Mouse (Mus musculus): Measurements from ENCODE around the gene Nr3c2. TPM values are rescaled to one million over a fixed set of nuclear protein-coding genes. Genes with fewer than 3 reads are reported as not detected.

The Nr3c2 gene
- polyA plus RNA-seq, 1 experiment from 2014 or later, result 1.3 TPM

- DNase-seq (ENCODE audit: low spot score), result no peak
- no peaks in the 10 kb centered on the region for H3K4me1 ChIP-seq (replicated peaks; ENCODE audit: control insufficient read depth, insufficient read depth, low read length)
- H3K4me3 ChIP-seq (ENCODE audit: low read depth, low read length), result no peak overlapping the region
- no peak for ATAC-seq (ENCODE audit: low FRiP score)
- H3K36me3 ChIP-seq (ENCODE audit: control insufficient read depth, insufficient read depth, low read length), result no peaks in the 10 kb centered on the region
- no peaks in the 10 kb centered on the region for H3K9me3 ChIP-seq (ENCODE audit: control insufficient read depth, low read length)
- 88% methylated on average over 5 of the region's 5 CpGs for WGBS
- H3K27ac ChIP-seq (ENCODE audit: low read depth, low read length), result no peak overlapping the region
- no peak overlapping the region for H3K4me2 ChIP-seq (replicated peaks; ENCODE audit: low read depth, low read length)
- H3K27me3 ChIP-seq (ENCODE audit: control insufficient read depth, insufficient read depth, low read length), result no peaks in the 10 kb centered on the region
- H3K9ac ChIP-seq (ENCODE audit: low read depth, low read length), result no peak overlapping the region
Measured at GRCm38 (mm10) chr8:77227742-77228141, 328.5 kb downstream of the Nr3c2 start.

GRCm38 (mm10) chr8:77228688-77229087 is 329.4 kb downstream of the Nr3c2 start:
- Histone ChIP-seq H3K4me3 (ENCODE audit: low read depth, low read length) (no peak overlapping the region), H3K9ac (ENCODE audit: low read depth, low read length) (no peak overlapping the region), H3K36me3 (ENCODE audit: control insufficient read depth, insufficient read depth, low read length) (no peaks in the 10 kb centered on the region), H3K4me1 (replicated peaks; ENCODE audit: control insufficient read depth, insufficient read depth, low read length) (no peaks in the 10 kb centered on the region), H3K27me3 (ENCODE audit: control insufficient read depth, insufficient read depth, low read length) (no peaks in the 10 kb centered on the region), H3K27ac (ENCODE audit: low read depth, low read length) (no peak overlapping the region), H3K4me2 (replicated peaks; ENCODE audit: low read depth, low read length) (no peak overlapping the region), H3K9me3 (ENCODE audit: control insufficient read depth, low read length) (no peaks in the 10 kb centered on the region)
- ATAC-seq (ENCODE audit: low FRiP score) (no peak), DNase-seq (ENCODE audit: low spot score) (no peak)
- WGBS, result 84% methylated on average over 7 of the region's 7 CpGs

- H3K4me1 ChIP-seq (replicated peaks; ENCODE audit: control insufficient read depth, insufficient read depth, low read length), result no peaks in the 10 kb centered on the region
- no peak for DNase-seq (ENCODE audit: low spot score)
- no peak overlapping the region for H3K9ac ChIP-seq (ENCODE audit: low read depth, low read length)
- no peaks in the 10 kb centered on the region for H3K27me3 ChIP-seq (ENCODE audit: control insufficient read depth, insufficient read depth, low read length)
- no peaks in the 10 kb centered on the region for H3K9me3 ChIP-seq (ENCODE audit: control insufficient read depth, low read length)
- no peak overlapping the region for H3K27ac ChIP-seq (ENCODE audit: low read depth, low read length)
- H3K4me2 ChIP-seq (replicated peaks; ENCODE audit: low read depth, low read length), result no peak overlapping the region
- H3K4me3 ChIP-seq (ENCODE audit: low read depth, low read length), result no peak overlapping the region
- 96% methylated on average over 1 of the region's 1 CpGs for WGBS
- no peak for ATAC-seq (ENCODE audit: low FRiP score)
- no peaks in the 10 kb centered on the region for H3K36me3 ChIP-seq (ENCODE audit: control insufficient read depth, insufficient read depth, low read length)
Measured at GRCm38 (mm10) chr8:77231211-77231610, 332.0 kb downstream of the Nr3c2 start.

- H3K9ac ChIP-seq (ENCODE audit: low read depth, low read length), result no peak overlapping the region
- no peak overlapping the region for H3K27ac ChIP-seq (ENCODE audit: low read depth, low read length)
- no peaks in the 10 kb centered on the region for H3K4me1 ChIP-seq (replicated peaks; ENCODE audit: control insufficient read depth, insufficient read depth, low read length)
- 89% methylated on average over 6 of the region's 6 CpGs for WGBS
- no peaks in the 10 kb centered on the region for H3K27me3 ChIP-seq (ENCODE audit: control insufficient read depth, insufficient read depth, low read length)
- ATAC-seq (ENCODE audit: low FRiP score) (no peak), DNase-seq (ENCODE audit: low spot score) (no peak)
- H3K4me3 ChIP-seq (ENCODE audit: low read depth, low read length), result no peak overlapping the region
- H3K4me2 ChIP-seq (replicated peaks; ENCODE audit: low read depth, low read length), result no peak overlapping the region
- no peaks in the 10 kb centered on the region for H3K9me3 ChIP-seq (ENCODE audit: control insufficient read depth, low read length)
- no peaks in the 10 kb centered on the region for H3K36me3 ChIP-seq (ENCODE audit: control insufficient read depth, insufficient read depth, low read length)
Measured at GRCm38 (mm10) chr8:77231834-77232233, 332.6 kb downstream of the Nr3c2 start.

- H3K27me3 ChIP-seq (ENCODE audit: control insufficient read depth, insufficient read depth, low read length), result no peaks in the 10 kb centered on the region
- H3K36me3 ChIP-seq (ENCODE audit: control insufficient read depth, insufficient read depth, low read length), result no peaks in the 10 kb centered on the region
- no peaks in the 10 kb centered on the region for H3K9me3 ChIP-seq (ENCODE audit: control insufficient read depth, low read length)
- no peak for ATAC-seq (ENCODE audit: low FRiP score)
- H3K9ac ChIP-seq (ENCODE audit: low read depth, low read length), result no peak overlapping the region
- no peaks in the 10 kb centered on the region for H3K4me1 ChIP-seq (replicated peaks; ENCODE audit: control insufficient read depth, insufficient read depth, low read length)
- H3K4me3 ChIP-seq (ENCODE audit: low read depth, low read length), result no peak overlapping the region
- no peak for DNase-seq (ENCODE audit: low spot score)
- H3K27ac ChIP-seq (ENCODE audit: low read depth, low read length), result no peak overlapping the region
- H3K4me2 ChIP-seq (replicated peaks; ENCODE audit: low read depth, low read length), result no peak overlapping the region
- WGBS, result 95% methylated on average over 3 of the region's 3 CpGs
Measured at GRCm38 (mm10) chr8:77232411-77232810, 333.2 kb downstream of the Nr3c2 start.

GRCm38 (mm10) chr8:77236701-77237100 is 337.5 kb downstream of the Nr3c2 start:
- H3K4me2 ChIP-seq (replicated peaks; ENCODE audit: low read depth, low read length), result no peak overlapping the region
- DNase-seq (ENCODE audit: low spot score) (no peak), ATAC-seq (ENCODE audit: low FRiP score) (no peak)
- H3K27me3 ChIP-seq (ENCODE audit: control insufficient read depth, insufficient read depth, low read length), result no peaks in the 10 kb centered on the region
- H3K36me3 ChIP-seq (ENCODE audit: control insufficient read depth, insufficient read depth, low read length), result no peaks in the 10 kb centered on the region
- no peaks in the 10 kb centered on the region for H3K4me1 ChIP-seq (replicated peaks; ENCODE audit: control insufficient read depth, insufficient read depth, low read length)
- H3K9me3 ChIP-seq (ENCODE audit: control insufficient read depth, low read length), result no peaks in the 10 kb centered on the region
- H3K27ac ChIP-seq (ENCODE audit: low read depth, low read length), result no peak overlapping the region
- WGBS, result 73% methylated on average over 1 of the region's 1 CpGs
- no peak overlapping the region for H3K4me3 ChIP-seq (ENCODE audit: low read depth, low read length)
- H3K9ac ChIP-seq (ENCODE audit: low read depth, low read length), result no peak overlapping the region

- ATAC-seq (ENCODE audit: low FRiP score) (no peak), DNase-seq (ENCODE audit: low spot score) (no peak)
- Histone ChIP-seq H3K4me1 (replicated peaks; ENCODE audit: control insufficient read depth, insufficient read depth, low read length) (no peaks in the 10 kb centered on the region), H3K4me3 (ENCODE audit: low read depth, low read length) (no peak overlapping the region), H3K36me3 (ENCODE audit: control insufficient read depth, insufficient read depth, low read length) (no peaks in the 10 kb centered on the region), H3K27me3 (ENCODE audit: control insufficient read depth, insufficient read depth, low read length) (no peaks in the 10 kb centered on the region), H3K9me3 (ENCODE audit: control insufficient read depth, low read length) (no peaks in the 10 kb centered on the region), H3K9ac (ENCODE audit: low read depth, low read length) (no peak overlapping the region), H3K4me2 (replicated peaks; ENCODE audit: low read depth, low read length) (no peak overlapping the region), H3K27ac (ENCODE audit: low read depth, low read length) (no peak overlapping the region)
Measured at GRCm38 (mm10) chr8:77239462-77239861, 340.2 kb downstream of the Nr3c2 start.

- Histone ChIP-seq H3K27ac (ENCODE audit: low read depth, low read length) (no peak overlapping the region), H3K4me2 (replicated peaks; ENCODE audit: low read depth, low read length) (no peak overlapping the region), H3K36me3 (ENCODE audit: control insufficient read depth, insufficient read depth, low read length) (no peaks in the 10 kb centered on the region), H3K9me3 (ENCODE audit: control insufficient read depth, low read length) (no peaks in the 10 kb centered on the region), H3K9ac (ENCODE audit: low read depth, low read length) (no peak overlapping the region), H3K4me1 (replicated peaks; ENCODE audit: control insufficient read depth, insufficient read depth, low read length) (no peaks in the 10 kb centered on the region), H3K4me3 (ENCODE audit: low read depth, low read length) (no peak overlapping the region), H3K27me3 (ENCODE audit: control insufficient read depth, insufficient read depth, low read length) (no peaks in the 10 kb centered on the region)
- DNase-seq (ENCODE audit: low spot score) (no peak), ATAC-seq (ENCODE audit: low FRiP score) (no peak)
- 91% methylated on average over 3 of the region's 3 CpGs for WGBS
Measured at GRCm38 (mm10) chr8:77241381-77241780, 342.1 kb downstream of the Nr3c2 start.

GRCm38 (mm10) chr8:77250094-77250493 is 350.9 kb downstream of the Nr3c2 start:
- H3K36me3 ChIP-seq (ENCODE audit: control insufficient read depth, insufficient read depth, low read length), result no peaks in the 10 kb centered on the region
- H3K9me3 ChIP-seq (ENCODE audit: control insufficient read depth, low read length), result no peaks in the 10 kb centered on the region
- no peak overlapping the region for H3K27ac ChIP-seq (ENCODE audit: low read depth, low read length)
- H3K27me3 ChIP-seq (ENCODE audit: control insufficient read depth, insufficient read depth, low read length), result no peaks in the 10 kb centered on the region
- WGBS, result 84% methylated on average over 3 of the region's 3 CpGs
- H3K4me1 ChIP-seq (replicated peaks; ENCODE audit: control insufficient read depth, insufficient read depth, low read length), result no peaks in the 10 kb centered on the region
- ATAC-seq (ENCODE audit: low FRiP score) (no peak), DNase-seq (ENCODE audit: low spot score) (no peak)
- no peak overlapping the region for H3K4me3 ChIP-seq (ENCODE audit: low read depth, low read length)
- no peak overlapping the region for H3K9ac ChIP-seq (ENCODE audit: low read depth, low read length)
- H3K4me2 ChIP-seq (replicated peaks; ENCODE audit: low read depth, low read length), result no peak overlapping the region

Measured in hindbrain, embryonic 11.5 days (tissue).